Mouse (Mus musculus): Measurements from ENCODE around the gene Plgrkt. TPM values are rescaled to one million over a fixed set of nuclear protein-coding genes. Genes with fewer than 3 reads are reported as not detected.
"Not testable (repeated sequence)": the region's sequence is repeated elsewhere in the genome, so short reads cannot be mapped to it uniquely, and the experiment has no call there.

Gene Plgrkt
- total RNA-seq (2021) = 10 to 100 TPM; 28.5 to 31.9 TPM
- long read RNA-seq, experiment 1, transcript Plgrkt-208 (6 exons, 1,020 nt) = major isoform, 13 of 15 reads
- long read RNA-seq, experiment 1, partial matches to known transcripts = 0 of 15 reads
- long read RNA-seq, experiment 1, other reads (novel, unspliced or antisense) = 2 of 15 reads
- long read RNA-seq, experiment 2, transcript Plgrkt-208 (6 exons, 1,020 nt) = major isoform, 10 of 11 reads
- long read RNA-seq, experiment 2, partial matches to known transcripts = 0 of 11 reads
- long read RNA-seq, experiment 2, other reads (novel, unspliced or antisense) = 1 of 11 reads

GRCm38 (mm10) chr19:29366969-29367622 is at the start of gene Plgrkt, which contains the start of gene Cd274:
TSS of gene Plgrkt (minus strand) at chr19:29367390.
TSS of gene Cd274 (plus strand) at chr19:29367455.
- peak; percentile 65 for DNase-seq

GRCm38 (mm10) chr19:29416393-29416902 is 49.3 kb upstream of the Plgrkt start:
- DNase-seq = no peak

GRCm38 (mm10) chr19:29414917-29415316 is 47.7 kb upstream of the Plgrkt start:
- not testable (repeated sequence) for DNase-seq

- DNase-seq = no peak
These were observed 47.3 kb upstream of the Plgrkt start for GRCm38 (mm10) chr19:29414513-29414912.

GRCm38 (mm10) chr19:29412476-29413420 is 45.6 kb upstream of the Plgrkt start:
- no peak for DNase-seq

GRCm38 (mm10) chr19:29410619-29411018 is 43.4 kb upstream of the Plgrkt start, which contains the start of gene Pdcd1lg2:
TSS of gene Pdcd1lg2 (plus strand) at chr19:29410919.
- DNase-seq = no peak

GRCm38 (mm10) chr19:29406042-29407017 is 39.1 kb upstream of the Plgrkt start:
- no peak for DNase-seq

GRCm38 (mm10) chr19:29405388-29405787 is 38.2 kb upstream of the Plgrkt start:
- DNase-seq = no peak

GRCm38 (mm10) chr19:29403251-29403650 is 36.1 kb upstream of the Plgrkt start:
- DNase-seq = no peak

GRCm38 (mm10) chr19:29402621-29403020 is 35.4 kb upstream of the Plgrkt start:
- no peak for DNase-seq

GRCm38 (mm10) chr19:29400466-29400865 is 33.3 kb upstream of the Plgrkt start:
- DNase-seq = no peak

GRCm38 (mm10) chr19:29399786-29400185 is 32.6 kb upstream of the Plgrkt start:
- no peak for DNase-seq

- DNase-seq = no peak
These were observed 29.2 kb upstream of the Plgrkt start for GRCm38 (mm10) chr19:29396353-29396752.

GRCm38 (mm10) chr19:29394721-29395120 is 27.5 kb upstream of the Plgrkt start:
- no peak for DNase-seq

- DNase-seq = no peak
These were observed 26.1 kb upstream of the Plgrkt start for GRCm38 (mm10) chr19:29393333-29393732.

- DNase-seq = no peak
These were observed 24.1 kb upstream of the Plgrkt start for GRCm38 (mm10) chr19:29391279-29391678.

GRCm38 (mm10) chr19:29390483-29390882 is 23.3 kb upstream of the Plgrkt start:
- DNase-seq = no peak

GRCm38 (mm10) chr19:29388818-29389217 is 21.6 kb upstream of the Plgrkt start:
- no peak for DNase-seq

GRCm38 (mm10) chr19:29385822-29386221 is 18.6 kb upstream of the Plgrkt start:
- no peak for DNase-seq

GRCm38 (mm10) chr19:29384994-29385393 is 17.8 kb upstream of the Plgrkt start:
- no peak for DNase-seq

- DNase-seq = no peak
These were observed 17.2 kb upstream of the Plgrkt start for GRCm38 (mm10) chr19:29384412-29384811.

Data from gastrocnemius, postnatal 10 days (tissue).